Mouse (Mus musculus): ENCODE results near the gene Nfix. TPM values are rescaled to one million over a fixed set of nuclear protein-coding genes. Genes with fewer than 3 reads are reported as not detected.

Gene Nfix
- polyA plus RNA-seq, 1 experiment, result 65.7 TPM

- H3K4me2 ChIP-seq (ENCODE audit: low read depth), result no peak overlapping the region
- no peak overlapping the region for H3K4me3 ChIP-seq
- no peak overlapping the region for H3ac ChIP-seq (ENCODE audit: control insufficient read depth, insufficient read length)
- H3K27me3 ChIP-seq (ENCODE audit: control insufficient read depth, insufficient read depth, insufficient read length), result no peaks in the 10 kb centered on the region
- no peaks in the 10 kb centered on the region for H3K36me3 ChIP-seq (ENCODE audit: control insufficient read depth, insufficient read depth)
- TF ChIP-seq MAX (IDR thresholded peaks at IDR 0.05; ENCODE audit: low read depth) (no peak), REST (IDR thresholded peaks at IDR 0.05; ENCODE audit: insufficient read depth, insufficient read length) (no peak), SRF (IDR thresholded peaks at IDR 0.05; ENCODE audit: control insufficient read depth, insufficient read length, low read depth) (no peak), TCF3 (IDR thresholded peaks at IDR 0.05; ENCODE audit: insufficient read length, low read depth) (no peak), E2F4 (IDR thresholded peaks at IDR 0.05; ENCODE audit: insufficient read depth) (no peak), TCF12 (IDR thresholded peaks at IDR 0.05; ENCODE audit: insufficient read depth, poor library complexity, severe bottlenecking) (no peak), USF1 (IDR thresholded peaks at IDR 0.05; ENCODE audit: low read depth) (no peak), MYOG (IDR thresholded peaks at IDR 0.05; ENCODE audit: control insufficient read depth in 1 of 3, insufficient read depth in 1 of 3, insufficient read length in 2 of 3, low read depth in 2 of 3) (no peak), MYOD1 (IDR thresholded peaks at IDR 0.05; ENCODE audit: control insufficient read depth in 1 of 3, insufficient read length in 2 of 3, low read depth in 2 of 3) (no peak), POLR2A (IDR thresholded peaks at IDR 0.05; ENCODE audit: insufficient read length, low read depth) (no peak), POLR2AphosphoS2 (IDR thresholded peaks at IDR 0.05; ENCODE audit: insufficient read length, low read depth) (no peak), CEBPB (IDR thresholded peaks at IDR 0.05; ENCODE audit: insufficient read depth, poor library complexity, severe bottlenecking) (no peak)
- peaks cover 21% of the 10 kb centered on the region for H3K79me2 ChIP-seq (ENCODE audit: control insufficient read depth, insufficient read depth)
Measured at GRCm38 (mm10) chr8:84657680-84658079, 142.5 kb downstream of the Nfix start.

GRCm38 (mm10) chr8:84657203-84657602 is 142.9 kb downstream of the Nfix start:
- Histone ChIP-seq H3K79me2 (ENCODE audit: control insufficient read depth, insufficient read depth) (peaks cover 17% of the 10 kb centered on the region), H3K36me3 (ENCODE audit: control insufficient read depth, insufficient read depth) (no peaks in the 10 kb centered on the region), H3ac (ENCODE audit: control insufficient read depth, insufficient read length) (no peak overlapping the region), H3K27me3 (ENCODE audit: control insufficient read depth, insufficient read depth, insufficient read length) (no peaks in the 10 kb centered on the region), H3K4me2 (ENCODE audit: low read depth) (peak overlapping the region; percentile 82), H3K4me3 (no peak overlapping the region)
- TF ChIP-seq REST (IDR thresholded peaks at IDR 0.05; ENCODE audit: insufficient read depth, insufficient read length) (no peak), USF1 (IDR thresholded peaks at IDR 0.05; ENCODE audit: low read depth) (no peak), MYOG (IDR thresholded peaks at IDR 0.05; ENCODE audit: control insufficient read depth in 1 of 3, insufficient read depth in 1 of 3, insufficient read length in 2 of 3, low read depth in 2 of 3) (no peak)

- H3K79me2 ChIP-seq (ENCODE audit: control insufficient read depth, insufficient read depth), result peaks cover 12% of the 10 kb centered on the region
- no peak overlapping the region for H3K4me3 ChIP-seq
- H3ac ChIP-seq (ENCODE audit: control insufficient read depth, insufficient read length), result no peak overlapping the region
- H3K27me3 ChIP-seq (ENCODE audit: control insufficient read depth, insufficient read depth, insufficient read length), result no peaks in the 10 kb centered on the region
- no peaks in the 10 kb centered on the region for H3K36me3 ChIP-seq (ENCODE audit: control insufficient read depth, insufficient read depth)
- H3K4me2 ChIP-seq (ENCODE audit: low read depth), result peak overlapping the region; percentile 82
- no peak for TF ChIP-seq MAX (IDR thresholded peaks at IDR 0.05; ENCODE audit: low read depth)
- TF ChIP-seq MYOD1 (IDR thresholded peaks at IDR 0.05; ENCODE audit: control insufficient read depth in 1 of 3, insufficient read length in 2 of 3, low read depth in 2 of 3), result no peak
- no peak for TF ChIP-seq SRF (IDR thresholded peaks at IDR 0.05; ENCODE audit: control insufficient read depth, insufficient read length, low read depth)
- no peak for TF ChIP-seq TCF12 (IDR thresholded peaks at IDR 0.05; ENCODE audit: insufficient read depth, poor library complexity, severe bottlenecking)
- TF ChIP-seq MYOG (IDR thresholded peaks at IDR 0.05; ENCODE audit: control insufficient read depth in 1 of 3, insufficient read depth in 1 of 3, insufficient read length in 2 of 3, low read depth in 2 of 3), result no peak
- TF ChIP-seq REST (IDR thresholded peaks at IDR 0.05; ENCODE audit: insufficient read depth, insufficient read length), result no peak
Measured at GRCm38 (mm10) chr8:84656641-84657126, 143.5 kb downstream of the Nfix start.

- peak overlapping the region; percentile 82 for H3K4me2 ChIP-seq (ENCODE audit: low read depth)
- TF ChIP-seq POLR2A (IDR thresholded peaks at IDR 0.05; ENCODE audit: insufficient read length, low read depth) (no peak), TCF12 (IDR thresholded peaks at IDR 0.05; ENCODE audit: insufficient read depth, poor library complexity, severe bottlenecking) (no peak), CEBPB (IDR thresholded peaks at IDR 0.05; ENCODE audit: insufficient read depth, poor library complexity, severe bottlenecking) (no peak), USF1 (IDR thresholded peaks at IDR 0.05; ENCODE audit: low read depth) (no peak), TCF3 (IDR thresholded peaks at IDR 0.05; ENCODE audit: insufficient read length, low read depth) (no peak), E2F4 (IDR thresholded peaks at IDR 0.05; ENCODE audit: insufficient read depth) (no peak), MAX (IDR thresholded peaks at IDR 0.05; ENCODE audit: low read depth) (no peak), REST (IDR thresholded peaks at IDR 0.05; ENCODE audit: insufficient read depth, insufficient read length) (no peak), SRF (IDR thresholded peaks at IDR 0.05; ENCODE audit: control insufficient read depth, insufficient read length, low read depth) (no peak), MYOD1 (IDR thresholded peaks at IDR 0.05; ENCODE audit: control insufficient read depth in 1 of 3, insufficient read length in 2 of 3, low read depth in 2 of 3) (no peak), MYOG (IDR thresholded peaks at IDR 0.05; ENCODE audit: control insufficient read depth in 1 of 3, insufficient read depth in 1 of 3, insufficient read length in 2 of 3, low read depth in 2 of 3) (no peak), POLR2AphosphoS2 (IDR thresholded peaks at IDR 0.05; ENCODE audit: insufficient read length, low read depth) (no peak)
- no peaks in the 10 kb centered on the region for H3K27me3 ChIP-seq (ENCODE audit: control insufficient read depth, insufficient read depth, insufficient read length)
- H3K79me2 ChIP-seq (ENCODE audit: control insufficient read depth, insufficient read depth), result peaks cover 8% of the 10 kb centered on the region
- no peak overlapping the region for H3K4me3 ChIP-seq
- no peaks in the 10 kb centered on the region for H3K36me3 ChIP-seq (ENCODE audit: control insufficient read depth, insufficient read depth)
- no peak overlapping the region for H3ac ChIP-seq (ENCODE audit: control insufficient read depth, insufficient read length)
Measured at GRCm38 (mm10) chr8:84656191-84656525, 144.0 kb downstream of the Nfix start.

- Histone ChIP-seq H3K79me2 (ENCODE audit: control insufficient read depth, insufficient read depth) (peaks cover 2% of the 10 kb centered on the region), H3K4me2 (ENCODE audit: low read depth) (no peak overlapping the region), H3K4me3 (no peak overlapping the region), H3K36me3 (ENCODE audit: control insufficient read depth, insufficient read depth) (no peaks in the 10 kb centered on the region), H3ac (ENCODE audit: control insufficient read depth, insufficient read length) (no peak overlapping the region), H3K27me3 (ENCODE audit: control insufficient read depth, insufficient read depth, insufficient read length) (no peaks in the 10 kb centered on the region)
- no peak for TF ChIP-seq REST (IDR thresholded peaks at IDR 0.05; ENCODE audit: insufficient read depth, insufficient read length)
- TF ChIP-seq E2F4 (IDR thresholded peaks at IDR 0.05; ENCODE audit: insufficient read depth), result no peak
- no peak for TF ChIP-seq CEBPB (IDR thresholded peaks at IDR 0.05; ENCODE audit: insufficient read depth, poor library complexity, severe bottlenecking)
- TF ChIP-seq MAX (IDR thresholded peaks at IDR 0.05; ENCODE audit: low read depth), result no peak
- TF ChIP-seq MYOG (IDR thresholded peaks at IDR 0.05; ENCODE audit: control insufficient read depth in 1 of 3, insufficient read depth in 1 of 3, insufficient read length in 2 of 3, low read depth in 2 of 3), result no peak
- TF ChIP-seq USF1 (IDR thresholded peaks at IDR 0.05; ENCODE audit: low read depth), result no peak
- TF ChIP-seq SRF (IDR thresholded peaks at IDR 0.05; ENCODE audit: control insufficient read depth, insufficient read length, low read depth), result no peak
- no peak for TF ChIP-seq TCF3 (IDR thresholded peaks at IDR 0.05; ENCODE audit: insufficient read length, low read depth)
- no peak for TF ChIP-seq POLR2A (IDR thresholded peaks at IDR 0.05; ENCODE audit: insufficient read length, low read depth)
- TF ChIP-seq TCF12 (IDR thresholded peaks at IDR 0.05; ENCODE audit: insufficient read depth, poor library complexity, severe bottlenecking), result no peak
- TF ChIP-seq POLR2AphosphoS2 (IDR thresholded peaks at IDR 0.05; ENCODE audit: insufficient read length, low read depth), result no peak
- TF ChIP-seq MYOD1 (IDR thresholded peaks at IDR 0.05; ENCODE audit: control insufficient read depth in 1 of 3, insufficient read length in 2 of 3, low read depth in 2 of 3), result no peak
Measured at GRCm38 (mm10) chr8:84655336-84656190, 144.6 kb downstream of the Nfix start.

All from myocyte (in vitro differentiated cells).